Mouse (Mus musculus): Measurements from ENCODE around the gene Meis2.

Gene Meis2

DNA sequence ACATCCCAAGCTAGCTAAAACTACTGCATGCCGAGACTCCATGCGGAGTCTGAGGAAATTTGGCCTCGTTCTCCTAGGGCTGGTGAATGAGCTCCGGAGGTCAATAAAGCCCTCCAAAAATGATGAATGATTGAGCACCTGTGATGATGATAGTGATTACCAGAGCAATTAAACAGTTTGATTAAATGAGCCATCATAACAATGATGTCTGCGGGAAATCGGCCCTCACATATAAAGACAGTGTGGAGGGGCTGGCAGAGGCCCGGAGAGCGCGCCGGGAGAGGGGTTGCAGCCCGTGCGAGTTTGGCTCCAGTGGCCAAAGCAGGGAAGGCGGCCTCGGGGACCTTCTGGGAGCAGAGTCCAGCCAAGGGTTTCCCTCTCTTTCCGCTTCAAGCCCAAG is 2.1 kb upstream of the Meis2 start:
- DNase-seq: no peak

GRCm38 (mm10) chr2:116067065-116067497 is 1.4 kb upstream of the Meis2 start:
- DNase-seq: no peak

- DNase-seq: no peak
These were observed 660 bp upstream of the Meis2 start for GRCm38 (mm10) chr2:116066057-116066941.

GRCm38 (mm10) chr2:116065057-116065456 is 582 bp downstream of the Meis2 start:
- no peak for DNase-seq

DNA sequence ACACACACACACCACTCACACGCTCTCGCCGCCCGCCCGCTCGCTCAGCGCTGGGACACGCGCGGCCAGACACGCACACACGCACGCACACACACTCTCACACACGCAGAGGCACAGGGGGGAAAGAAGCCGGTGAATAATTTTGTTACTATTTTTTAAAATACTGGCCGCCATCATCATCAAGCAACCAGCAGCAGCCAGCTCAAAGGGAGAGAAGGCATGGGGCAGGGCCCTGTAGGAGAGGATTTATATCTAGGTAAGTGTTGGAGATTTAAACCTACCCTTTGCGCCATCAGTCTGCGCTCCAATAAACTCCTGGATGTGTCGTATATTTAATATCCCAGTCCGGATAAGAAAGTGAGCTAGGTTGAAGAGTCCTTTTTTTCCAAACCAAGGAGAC is 1.1 kb downstream of the Meis2 start:
- no peak for DNase-seq

DNA sequence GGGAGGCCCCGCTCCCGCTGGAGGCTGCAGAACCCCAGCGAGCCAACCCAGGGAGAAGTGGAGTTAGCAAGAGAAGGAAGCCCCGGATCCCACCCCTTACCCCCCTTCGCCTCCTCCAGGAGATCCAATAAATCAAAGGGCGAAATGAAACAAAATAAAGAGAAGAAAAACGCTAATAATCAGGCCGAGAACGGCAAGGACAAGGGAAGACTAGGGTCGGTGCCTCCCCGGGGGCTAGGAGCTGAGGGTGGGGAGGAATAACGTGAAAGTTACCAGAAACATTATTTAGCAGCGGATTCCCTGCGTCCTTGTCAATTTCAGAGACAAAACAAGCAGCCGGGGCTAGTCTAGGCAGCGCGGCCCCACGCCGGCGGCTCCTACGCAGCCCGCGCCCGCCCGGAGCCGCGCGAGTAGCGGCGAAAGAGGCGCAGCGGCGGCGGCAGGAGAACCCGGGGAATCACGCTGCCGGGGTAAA is 1.8 kb downstream of the Meis2 start:
- no peak for DNase-seq

DNA sequence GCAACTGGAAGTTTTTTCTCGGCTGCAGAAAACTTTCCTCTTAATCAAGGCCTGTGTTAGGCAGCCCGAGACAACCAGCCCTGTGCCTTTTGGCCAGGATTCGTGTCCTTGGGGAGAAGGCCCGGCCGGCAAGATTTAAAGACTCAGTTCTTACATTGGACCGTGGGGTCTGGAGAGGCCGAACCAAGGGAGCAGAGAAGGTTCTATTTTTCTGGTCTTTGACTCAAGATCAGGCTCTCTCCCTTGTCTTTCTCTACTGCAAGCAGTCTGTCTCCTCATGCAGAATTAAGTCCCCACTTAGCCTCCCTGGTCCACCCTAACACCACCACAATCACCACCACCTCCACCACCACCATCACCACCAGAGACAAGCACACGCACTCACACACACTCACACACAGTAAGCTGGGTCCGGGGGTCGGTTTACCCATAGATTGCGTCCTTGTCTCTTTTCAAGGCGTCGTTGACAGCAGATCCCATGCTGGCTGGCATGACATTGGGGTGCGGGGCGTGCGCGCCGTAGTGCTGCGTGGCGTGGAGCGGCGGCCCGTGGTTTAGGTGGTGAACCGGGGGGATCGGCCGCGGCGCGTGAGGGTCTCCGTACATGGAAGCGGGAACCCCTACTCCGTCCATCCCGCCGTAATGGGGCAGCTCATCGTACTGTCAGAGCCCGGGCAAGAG is 2.7 kb downstream of the Meis2 start:
- DNase-seq: no peak

DNA sequence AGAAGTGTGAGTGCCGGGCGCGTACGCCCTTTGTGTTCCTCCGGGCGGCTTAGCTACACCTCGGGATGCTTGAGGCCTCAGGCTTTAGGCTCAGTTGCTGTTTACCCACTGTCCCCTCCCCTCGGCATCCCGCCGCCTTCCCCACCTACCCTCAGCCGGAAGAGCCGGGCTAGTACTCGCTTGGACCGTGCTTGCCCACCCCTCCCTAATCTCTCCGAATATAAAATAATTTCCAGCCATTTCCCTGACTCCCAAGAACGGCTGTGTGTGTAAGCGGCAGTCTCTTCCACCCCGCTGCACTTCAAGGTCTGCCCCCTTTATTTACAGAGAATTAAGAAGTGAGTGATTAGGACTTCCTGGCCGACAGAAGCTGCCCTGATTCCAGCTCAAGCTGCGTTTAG is 3.4 kb downstream of the Meis2 start:
- DNase-seq: no peak

- DNase-seq: no peak
These were observed 4.1 kb downstream of the Meis2 start for GRCm38 (mm10) chr2:116061401-116062021.

GRCm38 (mm10) chr2:116060701-116061400 is 4.8 kb downstream of the Meis2 start:
- no peak for DNase-seq

GRCm38 (mm10) chr2:116060210-116060609 is 5.4 kb downstream of the Meis2 start:
- DNase-seq: no peak

- DNase-seq: no peak
These were observed 6.0 kb downstream of the Meis2 start for GRCm38 (mm10) chr2:116059661-116060060.

DNA sequence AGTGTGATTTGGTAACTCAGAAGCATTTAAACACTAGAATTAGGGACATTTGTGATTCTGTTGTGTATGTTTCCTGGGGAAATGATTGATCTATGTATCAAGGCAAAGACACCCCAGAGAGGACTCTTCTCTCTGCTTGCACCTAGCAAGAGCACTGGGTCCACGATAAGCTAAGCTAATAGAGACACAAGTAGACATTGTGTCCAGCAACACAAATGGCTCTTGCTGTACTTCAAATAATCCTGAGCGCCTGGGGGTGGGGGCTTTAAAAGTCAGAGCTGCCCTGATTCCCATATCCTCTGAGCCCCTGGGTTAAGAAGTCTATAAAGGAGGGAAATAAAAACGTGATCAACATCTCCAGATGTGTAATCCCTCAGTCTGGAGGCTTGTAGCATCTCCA is 6.6 kb downstream of the Meis2 start:
- no peak for DNase-seq

DNA sequence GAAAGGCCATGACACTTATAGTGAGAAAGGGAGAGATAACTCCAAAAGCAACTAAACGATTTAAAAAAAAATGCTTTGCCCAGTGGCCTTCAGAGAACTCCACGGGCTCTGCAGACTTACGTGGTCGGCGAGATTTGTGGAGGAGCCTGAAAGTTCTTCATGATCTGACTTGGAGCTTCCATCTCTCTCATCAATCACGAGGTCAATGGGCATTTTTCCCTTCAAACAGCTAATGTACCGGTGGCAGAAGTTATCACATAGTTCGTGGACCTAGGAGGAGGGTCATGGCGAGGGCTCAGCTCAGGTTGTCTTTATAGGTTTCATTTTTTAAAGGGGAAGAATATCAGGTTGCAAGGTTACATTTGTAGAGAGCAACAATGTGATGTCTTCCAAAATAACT is 7.1 kb downstream of the Meis2 start:
- DNase-seq: no peak

DNA sequence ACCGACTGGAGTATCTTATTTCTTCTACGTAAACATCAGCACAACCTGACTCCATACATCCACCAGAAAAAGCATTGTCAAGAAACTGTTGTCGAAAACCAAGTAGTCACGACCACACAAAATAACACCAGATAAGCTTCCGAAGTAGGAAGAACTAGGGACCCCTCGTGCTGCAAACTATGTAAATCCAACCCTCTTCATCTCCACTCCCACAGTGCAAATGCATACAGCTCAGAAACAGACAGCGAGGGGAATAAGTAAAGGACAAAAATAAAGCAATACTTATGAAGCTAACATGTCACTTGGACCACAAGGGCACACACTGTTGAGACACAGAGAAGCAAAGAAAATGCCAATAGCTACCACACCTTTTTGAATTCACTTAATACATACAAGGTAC is 8.8 kb downstream of the Meis2 start:
- no peak for DNase-seq

DNA sequence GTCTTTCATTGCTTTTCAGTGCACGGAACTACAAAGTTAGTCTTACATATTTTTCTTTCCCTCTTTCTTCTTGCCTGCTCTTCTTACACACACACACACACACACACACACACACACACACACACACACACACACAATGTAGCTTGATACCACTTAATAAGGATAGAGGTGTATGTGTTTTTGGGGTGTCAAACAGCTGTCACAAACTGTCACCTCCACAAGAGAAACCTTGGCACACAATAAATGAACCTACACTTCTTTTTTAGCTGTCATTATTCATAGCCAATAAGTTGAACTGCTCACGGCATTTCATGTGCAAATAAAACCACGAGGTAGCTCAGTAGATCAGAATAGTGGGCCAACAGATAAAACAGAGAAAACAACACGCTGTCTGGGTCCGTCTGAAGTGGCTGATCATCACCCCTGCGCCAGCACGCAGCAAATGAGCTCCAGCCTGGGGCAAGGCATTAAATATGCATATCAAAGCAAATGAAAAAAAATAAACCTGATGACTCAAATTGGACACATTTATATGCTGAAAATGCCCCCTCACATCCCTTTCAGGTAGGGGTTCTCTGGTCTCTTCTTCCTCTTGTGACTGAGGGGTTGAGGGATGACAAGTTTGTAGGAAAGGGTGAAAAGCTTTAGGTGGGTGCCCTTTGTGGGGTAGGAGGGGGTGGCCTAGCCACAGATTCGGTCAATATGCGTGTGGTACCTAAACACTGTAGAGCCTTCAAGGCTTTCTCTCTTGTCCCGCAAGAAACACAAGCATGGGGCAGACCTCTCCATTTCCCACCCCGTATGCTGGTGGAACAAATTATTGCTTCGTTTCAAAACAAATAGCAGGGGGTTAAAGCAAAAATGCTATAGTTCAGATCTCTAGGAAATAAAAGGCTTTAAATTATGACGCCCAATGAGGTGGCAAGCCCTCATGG is 9.7 kb downstream of the Meis2 start:
- DNase-seq: no peak

GRCm38 (mm10) chr2:116053931-116054330 is 11.7 kb downstream of the Meis2 start:
- no peak for DNase-seq

- no peak for DNase-seq
These were observed 12.8 kb downstream of the Meis2 start for GRCm38 (mm10) chr2:116052688-116053421.

DNA sequence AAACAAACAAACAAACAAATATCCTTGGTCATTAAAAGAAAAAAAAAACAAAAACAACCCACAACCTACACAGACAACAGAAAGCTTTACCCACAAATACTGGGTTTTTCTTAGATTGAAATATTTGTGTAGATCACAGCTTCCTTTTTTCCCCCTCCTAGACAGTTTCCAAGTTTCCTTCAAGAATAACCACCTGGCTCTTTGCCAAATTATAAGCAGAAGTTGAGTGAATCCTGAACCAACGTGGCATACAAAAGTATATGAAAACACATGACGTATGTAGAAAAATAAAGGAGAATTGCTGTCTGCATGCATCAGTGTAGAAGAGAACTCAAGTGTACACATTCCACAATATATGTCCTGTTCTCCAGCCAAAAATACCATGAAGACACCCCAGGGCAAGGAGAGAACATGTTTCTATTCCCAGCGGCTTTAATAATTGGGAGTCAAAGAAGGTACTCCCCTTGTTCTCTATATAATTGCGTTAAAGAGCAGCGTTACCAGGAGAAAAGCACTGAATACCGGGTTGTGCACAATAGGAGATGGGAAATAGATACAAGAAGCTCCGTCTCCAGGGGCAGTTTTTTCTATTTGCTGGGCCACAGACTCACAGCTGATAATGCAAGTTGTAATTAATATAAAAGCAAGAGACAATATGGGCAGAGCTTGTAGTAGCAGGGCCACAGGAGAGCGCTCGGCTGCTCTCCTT is 13.6 kb downstream of the Meis2 start:
- no peak for DNase-seq

DNA sequence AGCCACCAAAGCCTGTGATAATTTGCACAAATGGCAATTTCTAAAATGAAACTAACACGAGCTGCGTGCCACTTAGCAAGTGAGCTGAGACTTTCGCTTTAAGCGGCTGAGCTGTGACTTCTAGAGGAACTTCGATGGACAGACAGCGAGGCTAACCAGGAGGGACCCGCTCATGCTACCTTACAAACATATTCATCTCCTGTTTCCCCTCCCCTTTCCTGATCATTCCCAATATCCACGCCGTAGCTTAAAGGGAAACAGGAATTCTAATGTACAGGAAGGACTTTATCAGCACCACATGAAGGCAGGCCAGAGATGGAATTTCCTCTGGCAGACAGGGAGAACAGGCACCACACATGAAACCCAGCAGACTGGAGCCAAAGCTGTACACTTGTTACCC is 15.9 kb downstream of the Meis2 start:
- no peak for DNase-seq
